Mouse (Mus musculus) forebrain, embryonic 11.5 days (tissue): Measurements from ENCODE around the gene Man2a1. TPM values are rescaled to one million over a fixed set of nuclear protein-coding genes. Genes with fewer than 3 reads are reported as not detected.

Source experiments
- ATAC-seq: fragments of 200-750 bp; cut with Nextera tagmentation; replicated peaks from 2 replicates; pipeline ENCODE4 v1.8.0; 2017; ENCODE audit warnings: moderate TSS enrichment; ENCODE audit not compliant: low FRiP score
- DNase-seq: peaks from one replicate; pipeline ENCODE4 v3.0.0-alpha.2; 2017; ENCODE audit warnings: low spot score
- H3K27ac ChIP-seq: fragments of 300-500 bp; sonication (generic); 2 replicates; pipeline ENCODE4 v1.5.1; 2014; ENCODE audit warnings: low read depth, low read length
- H3K27me3 ChIP-seq: fragments of 300-500 bp; sonication (generic); 2 replicates; pipeline ENCODE4 v1.6.1; 2014; ENCODE audit warnings: mild to moderate bottlenecking, low read length, mixed read lengths; ENCODE audit not compliant: control insufficient read depth, insufficient read depth
- H3K36me3 ChIP-seq: fragments of 300-500 bp; sonication (generic); 2 replicates; pipeline ENCODE4 v1.6.1; 2014; ENCODE audit warnings: mild to moderate bottlenecking, low read length, moderate library complexity, mixed read lengths; ENCODE audit not compliant: control insufficient read depth, insufficient read depth
- H3K4me1 ChIP-seq: fragments of 300-500 bp; sonication (generic); replicated peaks from 2 replicates; pipeline ENCODE4 v1.6.1; 2014; ENCODE audit warnings: low read length, mixed read lengths; ENCODE audit not compliant: control insufficient read depth, insufficient read depth
- H3K4me2 ChIP-seq: fragments of 300-500 bp; sonication (generic); 2 replicates; pipeline ENCODE4 v1.6.1; 2014; ENCODE audit warnings: low read depth, mild to moderate bottlenecking, low read length, moderate library complexity, mixed read lengths; ENCODE audit not compliant: severe bottlenecking
- H3K4me3 ChIP-seq: fragments of 300-500 bp; sonication (generic); 2 replicates; pipeline ENCODE4 v1.5.1; 2014; ENCODE audit warnings: low read depth, low read length
- H3K9ac ChIP-seq: fragments of 300-500 bp; sonication (generic); 2 replicates; pipeline ENCODE4 v1.6.1; 2014; ENCODE audit warnings: low read length
- H3K9me3 ChIP-seq: fragments of 300-500 bp; sonication (generic); 2 replicates; pipeline ENCODE4 v1.6.1; 2016; ENCODE audit warnings: low read length, mixed read lengths; ENCODE audit not compliant: control insufficient read depth
- WGBS: fragments of 180-500 bp; shearing (Covaris S2); extraction: QIAGEN DNeasy Blood & Tissue Kit; methylation state at CpG from one replicate; pipeline ENCODE4 v1.1.7; 2014; 5-methylcytosine and 5-hydroxymethylcytosine counted together
- polyA plus RNA-seq: library from polyadenylated mRNA; unstranded; fragments of >200 nt; fragmentation: Nextera tagmentation; extraction: Ambion mirVana; gene quantifications from 2 replicates; pipeline ENCODE4 v1.2.1, GENCODE M21; 2014

Gene Man2a1
- polyA plus RNA-seq, 1 experiment from 2014 or later, result 5.1 TPM

GRCm38 (mm10) chr17:64592788-64593187, 7.7 kb upstream of the Man2a1 start:
- Histone ChIP-seq H3K36me3 (no peaks in the 10 kb centered on the region), H3K9me3 (no peaks in the 10 kb centered on the region), H3K9ac (no peak overlapping the region), H3K4me1 (no peaks in the 10 kb centered on the region), H3K27me3 (no peaks in the 10 kb centered on the region), H3K4me2 (no peak overlapping the region), H3K4me3 (no peak overlapping the region), H3K27ac (no peak overlapping the region)
- ATAC-seq (no peak), DNase-seq (no peak)
- 84% methylated on average over 3 of the region's 3 CpGs for WGBS

DNA sequence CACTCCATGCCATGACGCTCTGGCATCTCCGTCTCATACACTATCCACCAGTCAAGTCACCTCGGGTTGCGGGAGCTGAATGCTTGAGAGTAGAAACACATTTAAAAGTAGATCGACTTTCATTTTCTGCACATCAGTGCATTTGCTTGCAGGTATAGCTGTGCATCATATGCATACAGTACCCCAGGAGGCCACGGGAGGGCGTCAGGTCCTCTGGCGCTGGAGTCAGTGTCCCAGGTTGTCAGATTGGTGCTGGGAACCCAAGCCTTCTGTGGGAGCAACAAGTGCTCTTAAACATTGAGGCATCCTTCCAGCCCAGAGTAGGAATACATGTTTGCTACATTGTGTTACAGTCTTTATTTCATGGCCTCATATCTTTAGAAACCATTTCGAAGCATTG, 2.8 kb upstream of the Man2a1 start:
- Histone ChIP-seq H3K27me3 (no peaks in the 10 kb centered on the region), H3K36me3 (no peaks in the 10 kb centered on the region), H3K27ac (no peak overlapping the region), H3K4me3 (no peak overlapping the region), H3K9ac (no peak overlapping the region), H3K4me2 (no peak overlapping the region), H3K9me3 (no peaks in the 10 kb centered on the region), H3K4me1 (peaks cover 3% of the 10 kb centered on the region; the same call in 1 of the 2 replicates)
- DNase-seq, result peak; percentile 42
- no peak for ATAC-seq
- WGBS, result 91% methylated on average over 9 of the region's 9 CpGs

DNA sequence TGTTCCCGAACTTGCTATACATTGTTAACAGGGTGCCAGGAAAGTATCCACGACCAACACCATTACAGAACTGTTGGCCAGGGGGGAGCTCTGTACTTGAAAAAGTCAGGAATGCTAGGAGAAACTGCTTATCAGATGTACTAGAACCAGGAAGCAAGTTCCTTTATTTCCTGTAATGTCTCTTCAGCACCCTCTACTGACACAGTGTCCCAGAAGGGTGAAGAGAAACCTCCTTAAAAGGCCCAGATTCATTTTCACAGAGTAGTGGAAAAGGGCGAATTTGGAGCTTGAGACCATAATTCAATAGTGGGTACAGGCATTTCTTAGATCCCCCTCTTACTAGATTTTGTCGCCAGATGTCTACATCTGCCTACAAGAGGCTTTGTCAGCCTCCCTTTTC, 620 bp upstream of the Man2a1 start:
- H3K27me3 ChIP-seq, result no peaks in the 10 kb centered on the region; the same call in 1 of the 2 replicates
- no peak overlapping the region; the same call in 1 of the 2 replicates for H3K9ac ChIP-seq
- H3K4me3 ChIP-seq, result no peak overlapping the region
- H3K4me2 ChIP-seq, result peak overlapping the region; percentile 99; the same call in 1 of the 2 replicates
- H3K9me3 ChIP-seq, result no peaks in the 10 kb centered on the region
- ATAC-seq (no peak), DNase-seq (peak; percentile 28)
- H3K4me1 ChIP-seq, result peaks cover 3% of the 10 kb centered on the region; the same call in 1 of the 2 replicates
- H3K36me3 ChIP-seq, result no peaks in the 10 kb centered on the region
- WGBS, result 43% methylated on average over 4 of the region's 4 CpGs
- no peak overlapping the region for H3K27ac ChIP-seq

DNA sequence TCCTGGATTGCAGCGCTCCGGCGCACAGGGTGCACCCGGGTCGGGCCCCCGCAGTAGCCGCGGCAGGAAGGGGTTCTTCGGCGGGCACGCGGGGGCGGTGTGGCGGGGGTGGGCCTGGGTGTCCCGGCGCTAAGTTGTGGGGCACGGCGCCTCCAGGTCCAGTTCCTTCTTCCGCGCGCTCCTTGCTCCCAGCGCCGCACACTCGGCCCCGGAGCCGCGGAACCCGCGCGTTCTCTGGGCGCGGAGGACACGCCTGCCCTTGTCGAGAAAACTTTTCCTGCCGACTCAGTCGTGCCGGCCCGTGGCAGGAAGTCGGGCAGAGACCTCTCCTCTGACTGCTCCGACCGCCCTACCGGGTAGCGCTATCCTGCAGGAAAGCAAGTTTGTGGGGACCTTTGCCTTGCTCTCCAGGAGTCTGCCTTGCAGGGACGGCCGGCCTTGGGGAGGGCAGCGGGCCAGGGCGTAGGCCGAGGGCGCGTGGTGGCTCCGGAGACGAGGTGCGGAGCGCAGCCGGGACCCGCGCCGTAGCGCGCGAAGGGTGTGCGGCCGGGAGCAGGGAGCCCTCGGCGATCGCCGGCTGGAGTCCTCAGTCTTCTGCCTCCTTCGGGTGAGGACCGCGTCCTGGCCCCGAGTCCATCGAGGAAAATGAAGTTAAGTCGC, 685 bp downstream of the Man2a1 start:
- DNase-seq, result peak; percentile 82
- peak overlapping the region; percentile 72 for H3K27ac ChIP-seq
- under 1% methylated on average over 59 of the region's 73 CpGs for WGBS
- peak overlapping the region; percentile 99 for H3K4me2 ChIP-seq
- no peaks in the 10 kb centered on the region for H3K9me3 ChIP-seq
- H3K4me1 ChIP-seq, result peaks cover 3% of the 10 kb centered on the region
- ATAC-seq, result no peak; the same call in 1 of the 2 replicates
- no peaks in the 10 kb centered on the region for H3K36me3 ChIP-seq
- H3K9ac ChIP-seq, result peak overlapping the region; percentile 91
- H3K4me3 ChIP-seq, result peak overlapping the region; percentile 82
- no peaks in the 10 kb centered on the region; the same call in 1 of the 2 replicates for H3K27me3 ChIP-seq

GRCm38 (mm10) chr17:64601751-64602578, 1.4 kb downstream of the Man2a1 start:
- under 1% methylated on average over 44 of the region's 44 CpGs for WGBS
- H3K27me3 ChIP-seq, result no peaks in the 10 kb centered on the region; the same call in 1 of the 2 replicates

DNA sequence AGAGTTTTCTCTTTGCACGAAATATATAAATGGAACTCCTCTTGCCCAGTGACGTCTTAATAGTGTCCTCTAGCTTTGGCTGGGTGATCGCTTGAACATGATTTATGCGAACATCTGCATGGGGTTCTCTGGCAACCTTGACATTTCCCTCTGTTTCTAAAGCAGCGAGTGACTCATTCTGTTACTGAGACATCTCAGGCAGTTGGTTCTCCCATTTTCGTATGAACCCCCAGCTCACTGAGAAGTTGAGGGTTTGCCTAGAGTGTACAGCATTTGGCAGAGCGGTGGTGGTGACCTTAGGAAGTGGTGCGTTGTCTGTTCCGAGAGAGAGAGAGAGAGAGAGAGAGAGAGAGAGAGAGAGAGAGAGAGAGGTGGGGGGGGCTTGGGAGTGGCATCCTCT, 2.6 kb downstream of the Man2a1 start:
- Histone ChIP-seq H3K9ac (no peak overlapping the region), H3K27me3 (no peaks in the 10 kb centered on the region; the same call in 1 of the 2 replicates), H3K27ac (no peak overlapping the region), H3K4me1 (peaks cover 3% of the 10 kb centered on the region), H3K36me3 (no peaks in the 10 kb centered on the region), H3K4me2 (0 out of 2 replicates have a peak overlapping the region, but pooled peaks have one; percentile 18), H3K4me3 (no peak overlapping the region), H3K9me3 (no peaks in the 10 kb centered on the region)
- no peak for DNase-seq
- no peak for ATAC-seq
- 86% methylated on average over 9 of the region's 9 CpGs for WGBS

More at GRCm38 (mm10) chr17:64601751-64602578, 1.4 kb downstream of the Man2a1 start:
- H3K36me3 ChIP-seq, result no peaks in the 10 kb centered on the region
- H3K4me3 ChIP-seq, result peak overlapping the region; percentile 82
- no peak overlapping the region for H3K27ac ChIP-seq
- DNase-seq (peak; percentile 78), ATAC-seq (0 out of 2 replicates have a peak, but pooled peaks have one; percentile 28)
- H3K9me3 ChIP-seq, result no peaks in the 10 kb centered on the region
- peak overlapping the region; percentile 99 for H3K4me2 ChIP-seq
- peak overlapping the region; percentile 91 for H3K9ac ChIP-seq
- H3K4me1 ChIP-seq, result peaks cover 3% of the 10 kb centered on the region

DNA sequence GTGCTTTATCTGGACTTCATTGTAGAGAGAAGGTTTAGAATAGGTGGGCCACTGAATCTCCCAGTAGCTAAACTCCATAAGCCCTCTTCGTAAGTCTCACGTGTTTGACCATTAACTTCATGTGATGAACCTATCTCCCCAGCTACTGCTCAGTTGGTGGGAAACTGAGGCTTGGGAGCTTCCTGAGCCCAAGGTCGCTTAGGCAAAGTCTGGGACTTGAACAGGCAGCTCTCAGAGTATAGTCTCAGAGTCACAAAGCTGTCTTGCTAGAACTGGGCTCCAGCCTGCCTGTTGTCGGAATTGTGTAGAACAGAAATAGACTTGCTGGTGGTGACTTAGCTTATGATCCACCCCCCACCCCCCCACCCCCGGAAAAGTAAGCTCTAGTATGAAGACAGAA, 3.0 kb downstream of the Man2a1 start:
- Histone ChIP-seq H3K4me2 (no peak overlapping the region), H3K9ac (no peak overlapping the region), H3K27me3 (no peaks in the 10 kb centered on the region; the same call in 1 of the 2 replicates), H3K27ac (no peak overlapping the region), H3K36me3 (no peaks in the 10 kb centered on the region), H3K4me1 (peaks cover 3% of the 10 kb centered on the region), H3K4me3 (no peak overlapping the region), H3K9me3 (no peaks in the 10 kb centered on the region)
- ATAC-seq, result no peak
- 87% methylated on average over 5 of the region's 5 CpGs for WGBS
- no peak for DNase-seq

GRCm38 (mm10) chr17:64604163-64604562, 3.6 kb downstream of the Man2a1 start:
- H3K9me3 ChIP-seq, result no peaks in the 10 kb centered on the region
- no peak overlapping the region for H3K4me3 ChIP-seq
- H3K27ac ChIP-seq, result no peak overlapping the region
- DNase-seq (no peak), ATAC-seq (no peak)
- no peak overlapping the region for H3K4me2 ChIP-seq
- H3K9ac ChIP-seq, result no peak overlapping the region
- WGBS, result 79% methylated on average over 5 of the region's 5 CpGs
- H3K36me3 ChIP-seq, result no peaks in the 10 kb centered on the region
- peaks cover 3% of the 10 kb centered on the region for H3K4me1 ChIP-seq
- no peaks in the 10 kb centered on the region; the same call in 1 of the 2 replicates for H3K27me3 ChIP-seq
